Mouse (Mus musculus) megakaryocyte, embryonic 14.5 days (primary cell): ENCODE data around the gene Dap.

Source experiments
- FLI1 ChIP-seq: IDR thresholded peaks from 2 replicates; pipeline ENCODE4 v1.6.1; 2012; ENCODE audit warnings: low read length, inconsistent platforms, mixed read lengths
- GATA1 ChIP-seq: IDR thresholded peaks from 3 replicates; pipeline ENCODE4 v1.6.1; 2012; ENCODE audit warnings: mixed read lengths, low read length, inconsistent platforms, borderline replicate concordance

DNA sequence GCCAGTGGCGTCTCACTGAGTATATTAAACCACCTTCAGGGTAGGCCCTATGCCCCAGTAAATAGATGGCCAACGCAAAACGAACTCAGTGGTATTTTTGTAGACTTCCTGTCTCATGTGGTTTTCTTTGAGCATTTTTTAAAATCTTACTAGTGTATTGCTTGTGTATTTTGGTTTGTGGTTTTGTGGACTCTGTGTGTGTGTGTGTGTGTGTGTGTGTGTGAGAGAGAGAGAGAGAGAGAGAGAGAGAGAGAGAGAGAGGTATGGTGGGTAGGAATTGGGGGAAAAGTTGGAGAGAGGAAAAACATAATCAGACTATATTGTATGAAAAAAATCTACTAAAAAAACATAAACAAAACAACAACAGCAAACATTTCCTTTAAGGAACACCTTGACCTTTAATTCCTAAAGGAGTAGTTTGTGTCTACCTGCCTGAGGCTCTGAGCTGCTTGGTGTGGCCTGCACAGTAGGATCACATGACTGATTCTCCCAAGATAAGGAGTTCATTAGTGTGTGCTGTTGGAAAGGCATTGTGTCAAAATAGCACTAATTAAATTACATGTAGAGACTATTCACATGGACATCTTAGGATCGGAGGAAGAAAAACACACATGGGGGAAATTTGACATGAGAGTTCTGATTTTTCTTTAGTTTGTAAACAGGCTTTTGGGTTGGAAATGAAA, 1.7 kb downstream of the Dap start:
- TF ChIP-seq GATA1 (no peak), FLI1 (no peak)
